Mouse (Mus musculus) T-cell, adult 2 months (primary cell): ENCODE results near the gene 5730455P16Rik.
A peak's percentile ranks its signal among the peaks of the same experiment; 100 is the strongest.
"Not testable (repeated sequence)": the region's sequence is repeated elsewhere in the genome, so short reads cannot be mapped to it uniquely, and the experiment has no call there.

Source experiments
- DNase-seq: peaks from one replicate; pipeline ENCODE4 v3.0.0; 2022; ENCODE audit warnings: low spot score

Gene 5730455P16Rik

DNA sequence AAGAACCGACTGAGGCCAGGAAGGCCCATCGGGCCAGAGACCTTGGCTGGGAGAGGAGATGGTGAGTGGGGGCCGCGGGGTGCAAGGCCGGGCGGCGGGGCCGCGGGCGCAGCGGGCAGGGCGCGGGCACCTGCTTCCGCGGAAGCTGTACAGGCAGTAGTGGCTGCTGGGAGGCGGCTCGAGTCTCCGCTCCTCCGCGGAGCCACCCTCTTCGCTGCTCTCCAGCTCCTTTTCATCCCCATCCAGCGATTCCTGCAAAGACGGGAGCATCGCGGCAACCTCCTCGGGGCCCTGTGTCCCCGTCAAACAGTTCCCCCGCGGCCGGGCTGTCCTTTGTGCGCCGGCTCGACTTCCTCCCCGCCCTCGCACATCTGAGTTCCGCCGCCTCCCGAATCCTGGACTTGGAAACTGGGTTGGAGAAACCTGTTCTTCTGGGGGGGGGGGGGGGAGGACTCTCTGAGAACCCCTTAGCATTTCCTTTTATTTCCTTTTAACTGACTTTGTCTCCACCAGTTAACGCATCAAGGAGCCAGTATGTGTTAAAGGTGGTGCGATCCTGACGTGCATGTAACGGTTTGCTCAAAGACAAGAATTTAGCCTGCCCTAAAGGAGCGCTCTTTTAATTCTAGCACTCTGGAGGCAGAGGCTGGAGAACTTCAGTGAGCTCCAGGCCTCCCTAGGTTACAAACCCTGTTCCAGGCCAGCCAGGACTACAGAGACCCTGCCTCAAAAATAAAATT lies at the start of gene 5730455P16Rik:
Gene 5730455P16Rik, minus strand, starts transcription at position 323 of the 740 bp plus-strand sequence.
- DNase-seq: peak; percentile 79

DNA sequence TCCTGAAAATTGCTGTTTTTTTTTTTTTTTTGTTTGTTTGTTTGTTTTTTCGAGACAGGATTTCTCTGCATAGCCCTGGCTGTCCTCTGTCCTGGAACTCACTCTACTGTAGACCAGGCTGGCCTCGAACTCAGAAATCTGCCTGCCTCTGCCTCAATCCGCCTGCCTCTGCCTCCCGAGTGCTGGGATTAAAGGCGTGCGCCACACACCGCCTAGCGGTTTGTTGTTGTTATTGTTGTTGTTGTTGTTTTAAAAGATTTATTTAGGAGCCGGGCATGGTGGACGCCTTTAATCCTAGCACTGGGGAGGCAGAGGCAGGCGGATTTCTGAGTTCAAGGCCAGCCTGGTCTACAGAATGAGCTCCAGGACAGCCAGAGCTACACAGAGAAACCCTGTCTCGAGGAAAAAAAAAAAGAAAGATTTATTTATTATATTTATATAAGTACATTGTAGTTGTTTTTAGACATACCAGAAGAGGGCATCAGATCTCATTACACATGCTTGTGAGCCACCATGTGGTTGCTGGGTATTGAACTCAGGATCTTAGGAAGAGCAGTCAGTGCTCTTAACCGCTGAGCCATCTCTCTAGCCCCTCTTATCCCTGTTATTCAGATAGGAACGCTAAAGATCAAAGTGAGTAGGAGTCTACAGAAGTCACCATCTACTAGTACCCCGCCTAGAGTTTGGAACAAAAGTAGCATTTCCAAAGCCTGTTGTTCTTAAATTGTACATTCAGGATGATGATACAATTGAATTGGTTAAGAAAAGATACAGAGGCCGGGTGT lies 48.4 kb upstream of the 5730455P16Rik start:
- not testable (repeated sequence) for DNase-seq

DNA sequence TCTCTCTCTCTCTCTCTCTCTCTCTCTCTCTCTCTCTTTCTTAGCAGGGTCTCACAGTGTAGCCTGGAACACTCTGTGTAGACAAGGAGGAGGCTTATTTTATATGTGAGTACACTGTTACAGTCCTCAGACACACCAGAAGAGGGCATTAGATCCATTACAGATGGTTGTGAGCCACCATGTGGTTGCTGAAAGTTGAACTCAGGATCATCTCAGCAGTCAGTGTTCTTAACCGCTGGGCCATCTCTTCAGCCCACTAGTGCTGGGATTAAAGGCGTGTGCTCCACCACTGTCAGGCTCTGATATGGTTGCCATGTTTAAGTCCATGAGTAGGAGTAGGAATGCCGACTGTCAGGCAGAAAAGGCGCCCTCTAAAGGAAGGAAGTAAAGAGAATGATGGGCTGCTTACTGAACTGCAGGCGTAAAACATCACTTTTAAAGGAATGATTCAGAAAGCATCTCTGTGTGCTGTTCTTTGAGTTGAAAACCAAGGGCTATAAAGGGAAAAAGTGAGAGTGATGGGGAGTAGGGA lies 47.5 kb upstream of the 5730455P16Rik start:
- no peak for DNase-seq

DNA sequence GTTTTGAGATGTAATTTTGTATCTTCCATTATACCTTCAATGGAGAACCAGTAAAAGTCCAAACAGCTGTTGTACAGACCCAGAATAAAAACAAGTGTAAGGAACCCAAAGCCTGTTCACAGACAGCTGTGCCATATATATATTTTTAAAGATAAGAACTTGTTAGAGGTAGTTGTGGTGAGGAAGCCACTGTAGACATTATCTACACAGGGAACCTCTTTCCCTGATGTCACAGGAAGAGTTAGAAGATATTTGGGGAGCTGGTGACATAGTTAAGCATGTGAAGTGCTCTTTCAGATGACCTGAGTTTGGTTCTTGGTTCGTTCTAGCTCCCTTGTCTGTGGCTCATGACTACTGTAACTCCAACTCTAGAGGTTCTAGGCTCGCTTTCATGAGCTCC lies 46.9 kb upstream of the 5730455P16Rik start:
- DNase-seq: no peak

DNA sequence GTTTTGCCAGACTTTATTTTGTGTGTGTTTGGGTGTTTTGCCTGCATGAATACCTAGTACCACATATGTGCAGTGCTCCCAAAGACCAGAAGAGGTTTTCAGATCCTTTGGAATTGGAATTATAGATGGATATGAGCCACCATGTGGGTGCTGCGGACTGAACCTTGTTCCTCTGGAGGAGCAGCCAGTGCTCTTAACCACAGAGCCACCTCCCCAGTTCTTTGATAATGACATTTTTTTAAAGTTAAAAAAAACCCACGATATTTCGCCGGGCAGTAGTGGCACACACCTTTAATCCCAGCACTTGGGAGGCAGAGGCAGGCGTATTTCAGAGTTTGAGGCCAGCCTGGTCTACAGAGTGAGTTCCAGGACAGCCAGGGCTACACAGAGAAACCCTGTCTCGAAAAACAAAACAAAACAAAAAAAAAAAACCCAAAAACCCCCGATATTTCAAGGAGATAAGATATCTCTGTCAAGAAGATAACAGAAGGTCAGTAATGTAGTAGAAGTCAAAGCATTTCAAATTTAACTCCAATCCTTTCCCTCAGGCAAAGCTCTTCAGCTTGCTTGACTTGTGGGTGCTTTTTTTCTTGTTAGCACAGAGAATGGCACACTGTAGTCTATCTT lies 43.7 kb upstream of the 5730455P16Rik start:
- DNase-seq: no peak

DNA sequence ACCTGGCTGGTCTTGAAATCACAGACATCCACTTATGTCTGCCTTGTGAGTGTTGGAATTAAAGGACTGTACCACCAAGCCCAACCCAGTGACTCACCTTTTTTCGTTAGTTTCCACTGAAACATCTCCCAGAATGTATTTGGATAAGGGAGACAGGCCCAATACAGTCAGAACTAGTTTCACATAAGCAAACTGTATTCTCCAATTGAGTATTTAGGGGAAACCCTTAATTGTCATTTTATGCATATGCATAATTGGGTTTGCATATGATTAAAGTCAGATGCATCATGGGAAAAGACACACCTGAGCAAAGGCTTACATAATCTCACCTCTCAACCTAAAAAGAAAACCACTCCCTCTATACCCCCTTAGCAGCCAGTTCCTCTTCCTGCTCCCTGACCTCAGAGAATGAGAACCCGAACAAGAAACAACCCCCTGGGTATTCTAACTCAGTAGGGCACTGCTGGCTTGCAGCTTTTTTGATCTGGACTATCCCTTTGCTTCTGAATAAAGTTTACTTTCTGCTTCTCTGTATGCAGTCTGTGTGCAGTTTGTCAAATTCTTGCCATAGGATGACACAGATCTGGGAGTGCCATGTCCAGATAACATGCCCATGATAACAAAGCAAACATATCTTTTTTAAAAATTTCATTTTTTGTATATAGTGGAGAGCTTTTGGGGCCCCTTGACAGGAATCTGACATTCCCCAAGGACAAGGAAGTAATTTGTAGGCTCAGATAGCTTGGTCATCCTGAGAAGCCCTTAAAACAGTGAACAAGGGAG lies 42.6 kb upstream of the 5730455P16Rik start:
- no peak for DNase-seq

DNA sequence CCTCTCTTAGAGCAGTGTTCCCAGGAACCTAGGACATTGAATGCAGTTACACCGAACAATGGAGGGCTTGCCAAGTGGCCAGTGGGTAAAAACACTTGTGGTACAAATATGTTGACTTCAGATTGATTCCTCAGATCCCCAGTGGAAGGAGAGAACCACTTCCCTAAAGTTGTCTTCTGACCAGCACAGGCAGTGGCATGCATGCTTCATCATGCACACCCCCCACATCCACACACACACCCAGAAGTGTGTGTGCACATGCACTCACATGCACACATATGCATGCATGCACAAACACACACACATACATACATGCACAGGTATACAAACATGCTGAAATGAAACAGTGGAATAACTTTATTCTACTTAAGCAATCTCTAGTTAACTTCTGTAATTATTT lies 41.9 kb upstream of the 5730455P16Rik start:
- no peak for DNase-seq

DNA sequence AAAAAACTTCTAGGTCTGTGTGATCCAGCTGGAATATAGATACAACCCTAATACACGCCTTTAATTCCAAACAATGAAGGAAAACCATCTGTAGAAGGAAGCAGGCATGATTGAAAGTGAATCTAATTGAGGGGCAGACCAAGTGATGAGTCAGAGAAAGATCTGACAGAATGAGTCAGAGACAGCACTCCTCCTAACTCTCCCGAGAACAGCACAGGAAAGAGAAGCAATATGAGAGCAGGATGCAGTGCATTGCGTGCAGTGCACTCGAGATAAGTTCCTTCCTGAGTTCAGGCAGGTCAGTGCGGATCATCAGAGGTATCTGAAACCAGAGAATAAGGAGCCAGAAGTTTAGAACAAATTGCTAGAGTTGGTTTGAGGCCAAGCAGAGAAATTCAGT lies 39.3 kb upstream of the 5730455P16Rik start:
- no peak for DNase-seq

DNA sequence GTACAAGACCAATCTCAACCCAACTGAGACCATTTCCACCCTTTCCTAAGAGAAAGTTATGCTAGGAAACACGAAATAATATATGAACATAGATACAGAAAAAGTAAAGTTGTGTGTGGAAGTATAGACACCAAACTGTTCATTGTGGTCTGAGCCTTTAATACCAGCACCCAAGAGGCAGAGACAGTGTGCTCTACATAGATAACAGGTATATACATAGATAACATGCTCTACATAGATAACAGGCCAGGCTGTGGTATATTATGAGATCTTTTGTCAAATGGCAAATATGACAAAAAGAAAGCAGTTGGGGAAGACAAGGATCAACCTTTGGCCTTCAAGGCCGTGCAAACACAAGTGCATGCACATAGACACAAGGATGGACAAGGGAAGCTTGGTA lies 32.5 kb upstream of the 5730455P16Rik start:
- no peak for DNase-seq

DNA sequence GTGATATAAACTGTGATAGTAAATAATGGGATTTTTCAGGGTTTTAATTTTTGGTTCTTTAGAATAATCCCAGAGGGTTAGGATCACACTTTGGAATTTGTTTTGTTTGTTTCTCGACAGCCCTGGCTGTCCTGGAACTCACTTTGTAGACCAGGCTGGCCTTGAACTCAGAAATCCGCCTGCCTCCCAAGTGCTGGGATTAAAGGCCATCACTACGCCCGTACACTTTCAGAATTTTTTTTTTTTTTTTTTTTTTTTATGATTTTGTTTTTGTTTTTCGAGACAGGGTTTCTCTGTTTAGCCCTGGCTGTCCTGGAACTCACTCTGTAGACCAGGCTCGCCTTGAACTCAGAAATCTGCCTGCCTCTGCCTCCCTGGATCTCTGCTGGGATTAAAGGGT lies 30.0 kb upstream of the 5730455P16Rik start:
- not testable (repeated sequence) for DNase-seq

DNA sequence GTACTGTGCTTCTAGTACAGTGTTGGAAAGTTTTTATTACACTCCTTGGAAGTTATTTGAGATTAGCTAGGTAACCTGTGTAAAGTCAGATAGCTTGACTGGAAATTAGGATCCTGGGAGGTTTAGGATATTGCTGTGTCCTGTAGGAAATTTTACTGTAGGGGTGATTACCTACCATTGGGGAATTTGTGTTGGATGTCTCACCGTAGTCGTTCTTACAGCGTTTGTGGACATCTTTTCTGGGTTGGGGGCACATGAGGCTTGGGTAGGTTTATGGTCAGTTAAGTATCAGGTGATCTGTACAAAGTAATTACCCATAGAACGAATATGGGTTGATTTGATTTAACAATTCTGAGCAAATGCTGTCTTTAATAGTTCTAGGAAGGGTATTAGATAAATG lies 18.8 kb upstream of the 5730455P16Rik start:
- DNase-seq: no peak

DNA sequence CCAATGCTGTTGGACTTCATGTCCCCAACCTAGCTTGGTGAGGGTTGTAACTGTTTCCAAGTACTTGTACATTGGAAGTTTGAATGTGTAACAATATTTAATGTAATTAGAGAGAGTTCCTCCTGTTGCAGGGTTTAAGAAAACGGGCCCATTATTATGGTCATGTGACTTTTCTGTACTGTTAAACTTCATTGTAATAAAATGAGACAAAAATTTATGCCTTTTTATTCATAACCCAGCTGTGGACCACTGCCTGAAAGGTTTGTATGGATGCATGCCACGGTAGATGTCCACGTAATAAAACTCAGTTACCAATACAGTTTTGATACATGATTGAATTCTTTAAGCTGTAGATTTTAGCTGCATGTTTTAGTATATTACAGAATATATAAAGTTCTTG lies 18.1 kb upstream of the 5730455P16Rik start:
- no peak for DNase-seq

DNA sequence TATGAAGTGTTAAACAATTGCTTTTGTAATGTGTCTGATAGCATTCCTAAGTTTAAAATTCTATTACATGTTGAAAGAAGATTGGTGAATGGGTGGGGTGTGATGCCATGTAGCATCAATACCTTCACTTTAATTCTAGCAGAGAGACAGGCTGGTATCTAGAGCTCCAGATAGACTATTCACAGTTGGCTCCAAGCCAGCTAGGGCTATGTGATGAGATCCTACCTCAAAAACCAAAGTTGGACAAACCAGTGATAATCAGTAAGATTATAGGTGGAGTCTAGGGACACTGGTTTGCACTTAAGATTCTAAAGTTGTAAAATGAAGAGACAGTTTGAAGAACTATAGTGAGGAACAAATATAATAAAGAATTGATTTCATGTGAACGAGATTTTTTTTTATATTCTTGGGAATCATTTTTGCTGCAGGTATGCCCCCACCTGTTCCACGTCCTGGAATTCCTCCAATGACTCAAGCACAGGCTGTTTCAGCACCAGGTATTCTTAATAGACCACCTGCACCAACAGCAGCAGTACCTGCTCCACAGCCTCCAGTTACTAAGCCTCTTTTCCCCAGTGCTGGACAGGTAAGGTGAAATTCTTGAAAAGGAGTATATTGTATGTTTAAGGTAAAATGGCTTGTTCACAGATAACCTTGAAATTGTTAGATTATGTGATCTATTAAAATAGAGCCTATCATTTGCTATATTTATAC lies 13.7 kb upstream of the 5730455P16Rik start:
- DNase-seq: no peak

DNA sequence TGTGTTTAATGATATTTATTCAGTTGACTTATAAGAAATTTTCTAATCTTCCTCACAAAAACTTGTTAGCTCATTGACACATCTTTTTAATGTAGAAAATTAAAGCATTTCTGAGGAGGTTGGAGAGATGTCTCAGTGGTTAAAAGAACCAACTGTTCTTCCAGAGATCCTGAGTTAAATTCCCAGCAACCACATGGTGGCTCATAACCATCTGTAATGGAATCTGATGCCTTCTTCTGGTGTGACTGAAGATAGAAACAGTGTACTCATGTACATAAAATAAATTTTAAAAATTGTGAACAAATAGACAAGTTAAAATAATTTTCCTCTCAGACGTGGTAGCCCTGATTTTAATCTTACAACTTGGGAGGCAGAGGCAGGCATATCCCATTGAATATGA lies 12.1 kb upstream of the 5730455P16Rik start:
- no peak for DNase-seq

DNA sequence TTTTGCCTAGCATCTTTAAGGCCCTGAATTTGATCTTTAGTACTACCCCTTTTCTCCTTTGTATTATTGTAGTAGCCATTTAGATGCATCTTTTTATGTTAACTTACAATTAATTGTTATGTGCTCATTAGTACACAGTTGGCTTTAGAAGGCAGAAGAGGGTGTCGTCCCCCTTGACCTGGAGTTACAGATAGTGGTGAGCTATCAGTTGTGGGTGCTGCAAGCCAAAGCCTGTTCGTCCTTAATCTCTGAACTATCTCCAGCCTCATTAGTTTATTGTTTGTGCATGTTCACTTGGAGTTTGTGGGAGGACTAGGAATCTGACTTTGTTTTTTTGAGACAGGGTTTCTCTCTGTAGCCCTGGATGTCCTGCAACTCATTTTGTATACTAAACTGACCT lies 9.0 kb upstream of the 5730455P16Rik start:
- no peak for DNase-seq

DNA sequence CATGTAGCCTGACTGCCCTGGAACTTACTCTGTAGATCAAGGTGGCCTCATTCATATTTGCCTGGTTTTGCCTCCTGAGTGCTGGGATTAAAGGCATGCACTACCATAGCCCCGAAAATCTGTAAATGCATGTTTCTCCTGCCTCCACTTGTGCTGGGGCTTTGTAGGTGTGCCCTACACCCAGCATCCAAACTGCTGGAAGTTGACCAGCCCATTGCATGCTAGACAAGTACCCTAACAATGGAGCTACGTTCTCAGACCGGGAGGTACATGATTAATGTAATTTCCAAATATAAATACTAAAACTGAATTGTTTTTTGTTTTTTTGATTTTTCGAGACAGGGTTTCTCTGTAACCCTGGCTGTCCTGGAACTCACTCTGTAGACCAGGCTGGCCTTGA lies 7.2 kb upstream of the 5730455P16Rik start:
- DNase-seq: no peak

DNA sequence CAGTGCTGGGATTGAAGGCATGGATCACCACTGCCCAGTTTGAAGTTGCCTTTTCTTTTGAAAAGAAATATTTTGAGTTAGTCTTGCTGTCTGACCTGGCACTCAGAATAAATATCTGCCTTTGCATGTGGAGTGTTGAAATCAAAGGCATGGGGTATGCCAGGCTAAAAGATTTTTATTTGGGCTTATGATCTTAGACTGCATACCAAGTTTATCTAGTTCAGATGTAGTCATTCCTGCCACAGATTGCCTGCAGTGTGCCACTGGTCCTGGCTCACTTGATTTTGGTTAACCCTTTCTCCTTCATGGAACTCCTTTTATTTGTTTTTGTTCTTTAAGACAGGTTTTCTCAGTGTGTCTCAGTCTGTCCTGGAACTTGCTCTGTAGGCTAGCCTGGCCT lies 6.6 kb upstream of the 5730455P16Rik start:
- DNase-seq: no peak

DNA sequence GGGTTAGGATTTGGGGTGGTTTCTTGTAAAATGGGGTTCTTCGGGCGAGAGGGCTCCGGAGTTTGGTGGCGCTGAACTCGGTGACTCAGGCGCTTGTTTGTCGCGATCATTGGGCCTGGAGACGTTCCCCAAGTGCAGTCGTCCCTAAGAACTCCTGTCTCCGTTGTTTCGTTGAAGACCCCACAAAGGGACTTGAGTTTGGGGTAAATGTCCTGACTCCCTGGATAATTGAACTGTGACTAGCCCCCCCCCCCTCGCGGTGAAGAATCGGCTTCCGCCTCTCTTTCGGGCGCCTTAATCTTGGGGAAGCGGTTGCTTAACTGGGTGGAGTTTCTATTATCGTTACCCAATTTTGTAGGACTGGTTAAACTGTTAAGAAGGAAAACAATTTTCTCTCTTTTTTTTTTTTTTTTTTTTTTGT lies 5.8 kb upstream of the 5730455P16Rik start:
- DNase-seq: no peak

DNA sequence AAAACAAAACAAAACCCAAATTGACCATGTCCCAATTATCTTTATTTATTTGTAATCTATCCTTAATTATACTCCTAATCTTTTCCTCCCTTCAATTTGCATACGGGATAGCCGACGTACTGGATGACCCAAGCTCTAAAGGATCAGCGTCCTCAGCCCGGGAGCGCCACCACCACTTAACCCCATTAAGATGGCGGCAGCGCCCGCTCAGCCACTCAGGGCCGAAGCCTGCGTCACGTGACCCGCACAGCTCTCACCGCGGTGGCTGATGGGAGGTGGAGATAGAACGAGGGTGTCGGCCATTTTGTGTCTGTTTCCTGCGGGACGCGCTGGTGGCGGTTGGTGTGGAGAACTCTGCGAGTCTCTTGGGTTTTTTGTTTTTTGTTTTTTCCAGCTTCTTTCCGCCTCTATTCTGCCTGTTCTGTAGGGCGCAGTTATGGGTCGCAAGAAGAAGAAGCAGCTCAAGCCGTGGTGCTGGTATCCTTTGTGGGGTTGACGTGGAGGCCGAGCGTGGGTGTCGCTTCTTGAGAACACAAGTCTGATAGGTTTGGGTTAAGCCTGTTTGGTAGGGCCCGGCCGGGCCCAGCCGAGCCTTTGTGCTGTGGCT lies 5.3 kb upstream of the 5730455P16Rik start, which contains the start of gene Zfp207:
Gene Zfp207, plus strand, starts transcription at position 261 of the 607 bp plus-strand sequence.
- peak; percentile 97 for DNase-seq

DNA sequence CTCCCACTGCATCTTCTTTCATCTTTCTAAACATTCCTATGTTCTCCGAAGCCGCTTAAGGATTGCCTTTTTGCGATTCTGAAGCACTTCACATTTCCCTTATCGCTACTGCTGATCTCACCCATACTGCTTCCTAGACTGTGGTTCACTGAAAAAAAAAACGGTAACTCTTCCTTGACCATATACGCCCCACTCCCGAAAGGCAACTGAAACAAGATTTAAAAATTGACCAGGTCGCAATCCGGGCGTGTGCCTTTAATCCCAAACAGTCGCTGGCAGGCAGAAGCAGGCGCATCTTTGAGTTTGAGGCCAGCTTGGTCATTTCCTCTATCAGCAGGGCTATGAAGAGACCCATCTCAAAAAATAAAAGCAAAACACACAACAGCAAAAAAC lies 4.8 kb upstream of the 5730455P16Rik start:
- no peak for DNase-seq

DNA sequence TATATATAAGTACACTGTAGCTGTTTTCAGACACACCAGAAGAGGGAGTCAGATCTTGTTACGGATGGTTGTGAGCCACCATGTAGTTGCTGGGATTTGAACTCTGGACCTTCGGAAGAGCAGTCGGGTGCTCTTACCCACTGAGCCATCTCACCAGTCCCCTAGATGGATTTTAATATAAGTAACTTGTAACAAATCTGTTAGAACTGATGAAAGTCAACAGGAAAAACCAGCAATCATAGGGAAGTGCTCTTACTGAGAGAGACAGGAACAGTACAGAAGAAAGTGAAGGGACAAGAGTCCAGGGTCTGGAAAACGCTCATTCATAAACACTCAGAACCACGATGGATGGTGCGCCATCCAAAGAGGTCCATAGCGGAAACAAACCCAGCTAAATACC lies 1.4 kb upstream of the 5730455P16Rik start:
- not testable (repeated sequence) for DNase-seq
